ENCODE assay signal across 12 mouse cellular contexts in genomic region chr2:174833608-174834007, GRCm38 (mm10).
"Had no signal": no experiment of that assay in that cellular context is flagged by ENCODE, and none has a peak within 500 bp of the region (broad histone marks: within the 10 kb centered on the region; RNA-seq: fewer than 3 reads in every experiment).

No protein-coding gene starts in this region.

- H3K4me1 ChIP-seq: kidney, embryonic 15.5 days; liver, embryonic 15.5 days; midbrain, embryonic 13.5 days had no signal

- DNase-seq: kidney, adult 2 months; kidney, postnatal 14 days; lung, adult 2 months; lung, postnatal 36 days; right cerebral cortex, adult 18-20 months; right cerebral cortex, postnatal 25 days; thymus, postnatal 36 days had no signal

- H3K36me3 ChIP-seq: kidney, embryonic 15.5 days; liver, embryonic 15.5 days; midbrain, embryonic 13.5 days had no signal

- H3K27ac ChIP-seq: kidney, embryonic 15.5 days; liver, embryonic 15.5 days; midbrain, embryonic 13.5 days had no signal

- H3K9me3 ChIP-seq: kidney, embryonic 15.5 days; liver, embryonic 15.5 days; midbrain, embryonic 13.5 days had no signal

- H3K27me3 ChIP-seq: kidney, embryonic 15.5 days; liver, embryonic 15.5 days; midbrain, embryonic 13.5 days had no signal

- ATAC-seq: lung, postnatal 0 days; midbrain, embryonic 13.5 days had no signal

- H3K4me3 ChIP-seq: kidney, embryonic 15.5 days; liver, embryonic 15.5 days; midbrain, embryonic 13.5 days had no signal

- H3K4me2 ChIP-seq: kidney, embryonic 15.5 days; liver, embryonic 11.5 days; liver, embryonic 15.5 days; midbrain, embryonic 13.5 days had no signal

- H3K9ac ChIP-seq: kidney, embryonic 15.5 days; liver, embryonic 15.5 days; midbrain, embryonic 13.5 days had no signal
